Mouse (Mus musculus) forebrain, embryonic 15.5 days (tissue): ENCODE data around the gene Sgcd. TPM values are rescaled to one million over a fixed set of nuclear protein-coding genes. Genes with fewer than 3 reads are reported as not detected.

Experiments used
- ATAC-seq: fragments of 200-750 bp; cut with Nextera tagmentation; replicated peaks from 2 replicates; pipeline ENCODE4 v1.8.0; 2017; ENCODE audit warnings: mild to moderate bottlenecking, moderate TSS enrichment, moderate library complexity
- H3K27ac ChIP-seq: fragments of 300-500 bp; sonication (generic); replicated peaks from 2 replicates; pipeline ENCODE4 v1.5.1; 2015; ENCODE audit warnings: mild to moderate bottlenecking, inconsistent platforms
- H3K27me3 ChIP-seq: fragments of 300-500 bp; sonication (generic); 2 replicates; pipeline ENCODE4 v1.6.1; 2015; ENCODE audit warnings: inconsistent platforms
- H3K36me3 ChIP-seq: fragments of 300-500 bp; sonication (generic); 2 replicates; pipeline ENCODE4 v1.6.1; 2015; ENCODE audit warnings: mild to moderate bottlenecking, inconsistent platforms
- H3K4me1 ChIP-seq: fragments of 300-500 bp; sonication (generic); 2 replicates; pipeline ENCODE4 v1.6.1; 2015; ENCODE audit warnings: inconsistent platforms
- H3K4me2 ChIP-seq: fragments of 300-500 bp; sonication (generic); replicated peaks from 2 replicates; pipeline ENCODE4 v1.6.1; 2015; ENCODE audit warnings: mild to moderate bottlenecking, inconsistent platforms
- H3K4me3 ChIP-seq: fragments of 300-500 bp; sonication (generic); 2 replicates; pipeline ENCODE4 v1.5.1; 2015; ENCODE audit warnings: mild to moderate bottlenecking, inconsistent platforms
- H3K9ac ChIP-seq: fragments of 300-500 bp; sonication (generic); replicated peaks from 2 replicates; pipeline ENCODE4 v1.6.1; 2015; ENCODE audit warnings: mild to moderate bottlenecking, inconsistent platforms
- H3K9me3 ChIP-seq: fragments of 300-500 bp; sonication (generic); 2 replicates; pipeline ENCODE4 v1.6.1; 2016; ENCODE audit warnings: inconsistent platforms
- WGBS: fragments of 180-500 bp; shearing (Covaris S2); methylation state at CpG from one replicate; pipeline ENCODE4 v1.1.7; 2015; ENCODE audit warnings: mixed read lengths; 5-methylcytosine and 5-hydroxymethylcytosine counted together
- polyA plus RNA-seq: library from polyadenylated mRNA; unstranded; fragments of >200 nt; fragmentation: Nextera tagmentation; extraction: Ambion mirVana; gene quantifications from 2 replicates; pipeline ENCODE4 v1.2.1, GENCODE M21; 2015

Gene Sgcd
- polyA plus RNA-seq, 1 experiment from 2014 or later: 3.2 TPM

- Histone ChIP-seq H3K27ac (no peak overlapping the region), H3K4me2 (no peak overlapping the region), H3K27me3 (no peaks in the 10 kb centered on the region), H3K9ac (no peak overlapping the region), H3K9me3 (no peaks in the 10 kb centered on the region), H3K4me3 (no peak overlapping the region), H3K4me1 (peaks cover 3% of the 10 kb centered on the region; the same call in 1 of the 2 replicates), H3K36me3 (no peaks in the 10 kb centered on the region)
- ATAC-seq: no peak
- 52% methylated on average over 2 of the region's 2 CpGs for WGBS
Observed at GRCm38 (mm10) chr11:47015683-47016082, 973.1 kb downstream of the Sgcd start.

- Histone ChIP-seq H3K9ac (no peak overlapping the region), H3K27me3 (no peaks in the 10 kb centered on the region), H3K27ac (no peak overlapping the region), H3K36me3 (no peaks in the 10 kb centered on the region), H3K4me3 (no peak overlapping the region), H3K4me1 (peaks cover 3% of the 10 kb centered on the region; the same call in 1 of the 2 replicates), H3K9me3 (no peaks in the 10 kb centered on the region), H3K4me2 (no peak overlapping the region)
- no peak for ATAC-seq
Observed at GRCm38 (mm10) chr11:47014278-47014677, 974.5 kb downstream of the Sgcd start.

DNA sequence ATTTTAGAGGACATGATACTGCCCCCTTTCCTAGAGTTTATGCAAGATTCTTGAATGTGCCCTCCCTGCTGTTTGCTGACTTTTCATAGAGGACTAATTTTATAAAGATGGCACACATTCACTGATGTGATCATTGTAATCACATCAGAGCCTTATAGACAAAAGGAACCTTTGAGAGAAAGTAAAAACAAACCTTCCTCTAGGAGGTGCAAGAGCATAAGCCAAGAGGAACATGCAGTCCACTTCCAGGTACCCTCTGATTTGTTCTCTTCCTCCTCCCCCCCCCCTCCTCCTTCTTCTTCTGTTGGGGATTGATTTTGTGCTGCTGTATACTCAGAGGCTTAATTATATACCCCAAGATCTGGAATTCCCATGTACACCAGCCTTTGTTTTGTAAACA is 978.6 kb downstream of the Sgcd start:
- Histone ChIP-seq H3K27me3 (no peaks in the 10 kb centered on the region), H3K9me3 (no peaks in the 10 kb centered on the region), H3K4me2 (no peak overlapping the region), H3K9ac (no peak overlapping the region), H3K36me3 (no peaks in the 10 kb centered on the region), H3K4me3 (no peak overlapping the region), H3K4me1 (no peaks in the 10 kb centered on the region), H3K27ac (no peak overlapping the region)
- ATAC-seq: no peak

DNA sequence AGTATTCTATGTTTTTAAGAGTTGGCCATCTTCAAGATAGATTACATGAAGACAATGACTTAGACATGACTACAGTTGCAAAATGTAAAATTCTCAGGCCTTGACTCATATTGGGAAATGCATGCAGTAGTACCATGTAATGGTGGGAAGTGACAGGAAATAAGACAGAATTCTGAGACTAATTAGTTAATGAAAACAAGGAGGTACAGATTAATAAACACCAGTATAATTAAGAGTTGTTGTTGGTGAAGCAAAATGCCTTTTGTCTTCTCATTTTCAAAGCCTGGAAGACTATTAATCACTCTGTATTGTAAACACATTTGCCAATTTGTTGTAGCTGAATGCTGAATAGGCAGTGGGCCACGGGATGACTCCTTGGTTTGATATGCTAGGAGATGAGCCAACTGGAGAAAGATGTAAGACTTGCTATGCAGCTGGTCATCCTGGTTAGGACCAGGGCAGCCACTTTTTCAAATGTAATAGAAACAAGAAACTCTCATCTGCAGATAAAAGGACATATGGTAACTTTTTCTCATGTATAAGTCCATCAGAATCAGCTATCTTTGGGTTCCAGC is 983.4 kb downstream of the Sgcd start:
- Histone ChIP-seq H3K27me3 (no peaks in the 10 kb centered on the region), H3K4me2 (no peak overlapping the region), H3K4me3 (no peak overlapping the region), H3K9me3 (no peaks in the 10 kb centered on the region), H3K27ac (no peak overlapping the region), H3K36me3 (no peaks in the 10 kb centered on the region), H3K9ac (no peak overlapping the region), H3K4me1 (no peaks in the 10 kb centered on the region)
- ATAC-seq: no peak
- WGBS: 63% methylated on average over 1 of the region's 1 CpGs

DNA sequence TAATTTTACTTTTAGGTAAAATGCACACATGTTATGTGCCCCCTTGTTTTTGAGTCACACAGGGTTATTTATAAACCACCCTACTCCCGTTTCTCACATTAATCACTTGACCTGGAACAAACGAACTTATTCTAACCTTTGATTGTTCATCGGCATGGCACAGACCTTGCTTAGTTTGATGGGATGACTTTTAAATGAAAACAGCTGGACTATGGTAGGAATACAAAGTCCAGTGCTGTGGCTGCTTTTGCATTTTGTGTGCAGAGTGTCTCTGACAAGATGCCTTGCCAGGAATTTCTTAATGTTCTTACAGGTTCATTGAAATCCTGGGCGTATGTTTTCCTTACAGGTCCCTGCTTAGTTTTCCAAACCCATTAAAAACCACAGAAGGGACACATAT is 1049.5 kb downstream of the Sgcd start:
- H3K9me3 ChIP-seq: no peaks in the 10 kb centered on the region
- H3K27ac ChIP-seq: no peak overlapping the region
- H3K4me1 ChIP-seq: no peaks in the 10 kb centered on the region
- H3K9ac ChIP-seq: no peak overlapping the region
- ATAC-seq: no peak
- H3K36me3 ChIP-seq: no peaks in the 10 kb centered on the region
- no peaks in the 10 kb centered on the region for H3K27me3 ChIP-seq
- H3K4me3 ChIP-seq: no peak overlapping the region
- no peak overlapping the region for H3K4me2 ChIP-seq
- WGBS: 46% methylated on average over 4 of the region's 4 CpGs

DNA sequence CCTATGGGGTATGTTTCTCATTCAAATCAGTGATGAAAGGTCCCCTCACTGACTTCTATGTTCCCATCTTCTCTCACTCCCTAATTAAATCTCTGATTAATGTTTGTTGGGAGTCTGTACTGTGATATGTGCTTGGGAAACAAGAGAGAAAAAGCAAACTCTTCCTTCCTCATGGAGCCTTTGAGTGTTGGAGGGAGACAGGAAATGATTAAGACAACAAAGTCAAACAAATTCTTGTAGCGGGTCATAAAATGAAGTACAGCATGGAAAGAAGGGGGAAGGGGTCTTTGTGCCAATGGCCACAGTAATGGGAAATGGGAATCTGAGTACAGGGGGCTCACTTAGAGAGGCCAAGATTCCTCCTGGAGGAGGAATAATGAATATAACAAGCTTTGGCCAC is 1063.8 kb downstream of the Sgcd start:
- no peak for ATAC-seq
- 96% methylated on average over 1 of the region's 1 CpGs for WGBS
- Histone ChIP-seq H3K4me3 (no peak overlapping the region), H3K36me3 (no peaks in the 10 kb centered on the region), H3K27ac (no peak overlapping the region), H3K4me2 (no peak overlapping the region), H3K9ac (no peak overlapping the region), H3K4me1 (no peaks in the 10 kb centered on the region), H3K27me3 (no peaks in the 10 kb centered on the region), H3K9me3 (no peaks in the 10 kb centered on the region)

- H3K27me3 ChIP-seq: no peaks in the 10 kb centered on the region
- no peak overlapping the region for H3K9ac ChIP-seq
- H3K9me3 ChIP-seq: no peaks in the 10 kb centered on the region
- no peak; the same call in 1 of the 2 replicates for ATAC-seq
- H3K27ac ChIP-seq: no peak overlapping the region
- no peaks in the 10 kb centered on the region for H3K36me3 ChIP-seq
- H3K4me2 ChIP-seq: no peak overlapping the region
- 86% methylated on average over 1 of the region's 1 CpGs for WGBS
- H3K4me3 ChIP-seq: no peak overlapping the region
- H3K4me1 ChIP-seq: no peaks in the 10 kb centered on the region
Observed at GRCm38 (mm10) chr11:46920244-46920643, 1068.5 kb downstream of the Sgcd start.

DNA sequence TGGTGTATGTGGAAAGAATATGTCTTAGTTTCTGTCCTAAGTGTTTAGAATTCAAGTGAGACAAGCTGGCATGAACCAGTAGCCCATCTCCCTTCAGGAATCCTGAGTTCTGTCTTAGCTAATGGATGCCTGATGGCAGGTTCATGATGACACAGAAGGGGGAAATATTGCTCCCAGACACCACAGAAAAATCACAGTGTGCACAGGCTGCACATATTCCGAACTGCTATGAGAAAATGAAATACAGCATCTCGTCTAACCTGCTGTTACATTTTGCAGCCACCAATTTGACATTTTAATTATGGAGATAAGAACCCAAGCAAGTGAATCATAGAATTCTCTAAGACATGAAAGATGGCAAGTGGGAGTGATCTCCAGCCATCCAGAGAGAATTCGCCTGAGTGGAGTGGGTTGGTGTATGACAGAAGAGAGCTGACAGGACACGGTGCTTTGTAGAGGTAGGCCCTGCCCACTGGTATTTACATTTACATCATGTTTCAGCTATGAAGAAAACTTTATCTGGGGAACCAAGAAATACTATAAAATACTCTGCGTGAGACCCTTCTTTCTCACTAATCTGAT is 1076.0 kb downstream of the Sgcd start:
- no peaks in the 10 kb centered on the region for H3K9me3 ChIP-seq
- no peaks in the 10 kb centered on the region for H3K36me3 ChIP-seq
- H3K9ac ChIP-seq: no peak overlapping the region
- no peak overlapping the region for H3K27ac ChIP-seq
- H3K4me1 ChIP-seq: no peaks in the 10 kb centered on the region
- H3K4me2 ChIP-seq: no peak overlapping the region
- H3K27me3 ChIP-seq: no peaks in the 10 kb centered on the region
- 86% methylated on average over 5 of the region's 5 CpGs for WGBS
- no peak for ATAC-seq
- H3K4me3 ChIP-seq: no peak overlapping the region

GRCm38 (mm10) chr11:46904281-46904680 is 1084.5 kb downstream of the Sgcd start:
- Histone ChIP-seq H3K27me3 (no peaks in the 10 kb centered on the region), H3K4me1 (no peaks in the 10 kb centered on the region), H3K9ac (no peak overlapping the region), H3K4me3 (no peak overlapping the region), H3K36me3 (no peaks in the 10 kb centered on the region), H3K27ac (no peak overlapping the region), H3K4me2 (no peak overlapping the region), H3K9me3 (no peaks in the 10 kb centered on the region)
- no peak for ATAC-seq
- WGBS: 76% methylated on average over 1 of the region's 1 CpGs

DNA sequence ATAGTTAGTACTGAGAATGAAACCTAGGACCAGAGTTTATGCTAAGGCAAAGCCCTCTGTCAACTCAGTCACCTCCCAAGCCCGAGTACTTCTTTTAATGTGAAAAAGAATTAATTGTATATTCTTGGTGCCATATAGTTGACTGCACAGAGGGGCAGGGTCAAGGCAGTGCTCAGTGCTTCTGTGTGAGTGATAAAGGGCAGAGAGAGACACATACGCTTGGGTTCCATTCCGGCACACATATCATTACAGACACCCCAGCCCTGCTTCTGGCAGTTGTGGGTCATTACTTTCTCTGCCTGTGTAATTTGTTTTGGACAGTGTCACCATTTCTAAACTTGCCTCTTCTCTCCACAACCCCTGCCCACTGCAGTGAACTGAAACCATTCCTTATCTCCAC is 1099.7 kb downstream of the Sgcd start:
- no peak overlapping the region for H3K9ac ChIP-seq
- no peak overlapping the region for H3K4me3 ChIP-seq
- ATAC-seq: no peak
- H3K4me1 ChIP-seq: no peaks in the 10 kb centered on the region
- 88% methylated on average over 3 of the region's 3 CpGs for WGBS
- no peaks in the 10 kb centered on the region for H3K27me3 ChIP-seq
- H3K4me2 ChIP-seq: no peak overlapping the region
- H3K9me3 ChIP-seq: no peaks in the 10 kb centered on the region
- no peak overlapping the region for H3K27ac ChIP-seq
- H3K36me3 ChIP-seq: no peaks in the 10 kb centered on the region

DNA sequence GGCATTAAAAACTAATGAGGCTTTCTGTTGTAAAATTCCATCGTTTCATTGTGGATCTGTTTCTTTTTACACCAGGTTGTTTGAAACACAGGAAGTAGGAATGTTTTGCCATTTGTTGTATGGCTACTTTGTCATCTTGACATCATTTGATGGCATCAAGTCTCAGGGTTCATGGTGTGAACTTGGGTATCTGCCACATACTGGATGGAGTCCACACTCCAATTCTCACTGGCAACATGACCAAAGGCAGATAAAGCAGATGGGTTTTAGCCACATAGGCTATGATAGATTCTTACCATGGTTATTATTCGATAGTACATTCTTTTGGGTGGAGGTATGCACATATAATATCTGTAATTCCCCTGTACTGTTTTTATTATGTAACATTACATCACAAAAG is 1106.3 kb downstream of the Sgcd start:
- Histone ChIP-seq H3K4me2 (no peak overlapping the region), H3K9me3 (no peaks in the 10 kb centered on the region), H3K27me3 (no peaks in the 10 kb centered on the region), H3K4me3 (no peak overlapping the region), H3K27ac (no peak overlapping the region), H3K4me1 (no peaks in the 10 kb centered on the region), H3K9ac (no peak overlapping the region), H3K36me3 (no peaks in the 10 kb centered on the region)
- WGBS: 85% methylated on average over 2 of the region's 2 CpGs
- ATAC-seq: no peak

DNA sequence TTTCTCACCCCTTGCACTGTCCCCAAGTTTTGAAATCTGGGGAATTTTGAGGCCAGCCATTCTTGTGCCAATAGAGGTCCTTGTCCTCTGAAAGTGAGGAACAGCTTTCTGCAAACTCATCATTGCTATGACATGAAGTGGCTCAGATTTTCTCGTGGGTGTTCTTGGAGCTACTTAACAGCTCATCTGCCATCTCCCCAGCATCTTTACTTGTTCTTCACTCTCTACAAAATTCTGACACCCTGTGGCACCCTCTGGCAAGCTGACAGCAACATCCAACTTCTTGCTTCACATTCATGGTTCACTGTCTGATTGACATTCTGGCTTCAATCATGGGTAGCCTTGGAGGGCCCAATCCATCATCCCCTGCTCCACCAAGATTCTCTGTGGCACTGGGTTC is 1113.0 kb downstream of the Sgcd start:
- Histone ChIP-seq H3K4me2 (no peak overlapping the region), H3K4me1 (no peaks in the 10 kb centered on the region), H3K27me3 (no peaks in the 10 kb centered on the region), H3K9ac (no peak overlapping the region), H3K27ac (no peak overlapping the region), H3K4me3 (no peak overlapping the region), H3K36me3 (no peaks in the 10 kb centered on the region), H3K9me3 (no peaks in the 10 kb centered on the region)
- WGBS: 76% methylated on average over 1 of the region's 1 CpGs
- ATAC-seq: no peak

DNA sequence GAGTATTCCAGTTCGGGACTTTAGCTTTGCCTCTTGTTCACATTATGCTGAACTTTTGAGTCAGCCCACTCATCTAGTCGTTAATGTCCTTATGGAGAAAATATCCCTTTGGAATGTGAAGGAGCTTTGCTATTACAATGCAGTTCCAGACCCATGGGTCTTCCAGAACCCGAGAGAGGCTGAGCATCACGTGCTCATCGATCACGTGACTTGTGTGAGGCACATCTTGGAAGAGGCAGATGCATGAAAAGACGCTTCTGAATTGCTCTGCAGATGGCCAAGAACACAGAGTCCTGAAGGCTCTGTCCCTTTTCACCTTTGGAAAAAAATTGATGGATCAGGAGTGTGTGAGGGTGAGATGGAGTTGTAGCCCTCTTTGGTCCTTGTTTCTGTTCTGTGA is 1120.2 kb downstream of the Sgcd start:
- H3K4me1 ChIP-seq: no peaks in the 10 kb centered on the region
- no peak overlapping the region for H3K27ac ChIP-seq
- H3K9ac ChIP-seq: no peak overlapping the region
- H3K4me2 ChIP-seq: no peak overlapping the region
- WGBS: 72% methylated on average over 7 of the region's 7 CpGs
- no peaks in the 10 kb centered on the region for H3K9me3 ChIP-seq
- ATAC-seq: no peak
- no peaks in the 10 kb centered on the region for H3K36me3 ChIP-seq
- no peaks in the 10 kb centered on the region for H3K27me3 ChIP-seq
- no peak overlapping the region for H3K4me3 ChIP-seq
